Mouse (Mus musculus) stomach, embryonic 15.5 days (tissue): Measurements from ENCODE around the gene Olfr46. TPM values are rescaled to one million over a fixed set of nuclear protein-coding genes. Genes with fewer than 3 reads are reported as not detected.
"Not testable (repeated sequence)": the region's sequence is repeated elsewhere in the genome, so short reads cannot be mapped to it uniquely, and the experiment has no call there.

Experiments
- ATAC-seq: fragments of 200-750 bp; cut with Nextera tagmentation; 2 replicates; pipeline ENCODE4 v1.8.0; 2017; ENCODE audit warnings: low read depth, moderate number of reproducible peaks, moderate TSS enrichment; ENCODE audit not compliant: insufficient read depth, low FRiP score
- H3K27ac ChIP-seq: fragments of 300-500 bp; sonication (generic); 2 replicates; pipeline ENCODE4 v1.5.1; 2015; ENCODE audit warnings: mild to moderate bottlenecking, inconsistent platforms
- H3K27me3 ChIP-seq: fragments of 300-500 bp; sonication (generic); replicated peaks from 2 replicates; pipeline ENCODE4 v1.6.1; 2015; ENCODE audit warnings: inconsistent platforms
- H3K36me3 ChIP-seq: fragments of 300-500 bp; sonication (generic); 2 replicates; pipeline ENCODE4 v1.6.1; 2015; ENCODE audit warnings: inconsistent platforms
- H3K4me1 ChIP-seq: fragments of 300-500 bp; sonication (generic); 2 replicates; pipeline ENCODE4 v1.6.1; 2015; ENCODE audit warnings: inconsistent platforms
- H3K4me2 ChIP-seq: fragments of 300-500 bp; sonication (generic); 2 replicates; pipeline ENCODE4 v1.6.1; 2015; ENCODE audit warnings: mild to moderate bottlenecking, inconsistent platforms
- H3K4me3 ChIP-seq: fragments of 300-500 bp; sonication (generic); replicated peaks from 2 replicates; pipeline ENCODE4 v1.5.1; 2015; ENCODE audit warnings: inconsistent platforms
- H3K9ac ChIP-seq: fragments of 300-500 bp; sonication (generic); 2 replicates; pipeline ENCODE4 v1.6.1; 2015; ENCODE audit warnings: inconsistent platforms
- H3K9me3 ChIP-seq: fragments of 300-500 bp; sonication (generic); 2 replicates; pipeline ENCODE4 v1.6.1; 2016; ENCODE audit warnings: inconsistent platforms
- WGBS: fragments of 180-500 bp; shearing (Covaris S2); methylation state at CpG from one replicate; pipeline ENCODE4 v1.1.7; 2015; 5-methylcytosine and 5-hydroxymethylcytosine counted together
- polyA plus RNA-seq: library from polyadenylated mRNA; unstranded; fragments of >200 nt; fragmentation: Nextera tagmentation; extraction: Ambion mirVana; gene quantifications from 2 replicates; pipeline ENCODE4 v1.2.1, GENCODE M21; 2015

Olfr46 gene
- polyA plus RNA-seq = not detected in 2 replicates

- H3K4me1 ChIP-seq = not testable (repeated sequence)
These were observed at the start of gene Olfr46 for GRCm38 (mm10) chr7:140600969-140601368. TSS of gene Olfr46 (plus strand) at chr7:140601269.

GRCm38 (mm10) chr7:140567586-140567985, 33.5 kb upstream of the Olfr46 start, which contains the start of gene Olfr538:
TSS of gene Olfr538 (plus strand) at chr7:140567886.
- Histone ChIP-seq H3K4me3 (no peak within 1 kb of the TSS), H3K27ac (no peak within 1 kb of the TSS), H3K4me2 (no peak within 1 kb of the TSS), H3K9me3 (no peaks in the 10 kb centered on the region), H3K9ac (no peak within 1 kb of the TSS), H3K36me3 (no peaks in the 10 kb centered on the region), H3K4me1 (no peaks in the 10 kb centered on the region), H3K27me3 (no peaks in the 10 kb centered on the region)
- 68% methylated on average over 3 of the region's 3 CpGs for WGBS
- no peak for ATAC-seq

More at GRCm38 (mm10) chr7:140600969-140601368, at the start of gene Olfr46:
- not testable (repeated sequence) for ATAC-seq, H3K4me2 ChIP-seq, H3K9me3 ChIP-seq, H3K4me3 ChIP-seq, H3K27me3 ChIP-seq, H3K27ac ChIP-seq, H3K9ac ChIP-seq, H3K36me3 ChIP-seq
- 72% methylated on average over 2 of the region's 2 CpGs for WGBS

GRCm38 (mm10) chr7:140628670-140629069, 27.6 kb downstream of the Olfr46 start, which contains the start of gene Olfr61:
TSS of gene Olfr61 (plus strand) at chr7:140628970.
- H3K9ac ChIP-seq, H3K4me1 ChIP-seq, H3K27ac ChIP-seq, H3K36me3 ChIP-seq, ATAC-seq, H3K9me3 ChIP-seq, H3K4me3 ChIP-seq, H3K4me2 ChIP-seq, H3K27me3 ChIP-seq: not testable (repeated sequence)
- WGBS = 78% methylated on average over 3 of the region's 3 CpGs

GRCm38 (mm10) chr7:140630559-140630958, 29.5 kb downstream of the Olfr46 start:
- Histone ChIP-seq H3K27me3 (no peaks in the 10 kb centered on the region), H3K4me2 (no peak overlapping the region), H3K27ac (no peak overlapping the region), H3K4me3 (no peak overlapping the region), H3K9me3 (no peaks in the 10 kb centered on the region), H3K9ac (no peak overlapping the region), H3K36me3 (no peaks in the 10 kb centered on the region), H3K4me1 (no peaks in the 10 kb centered on the region)
- no peak for ATAC-seq
- 72% methylated on average over 1 of the region's 1 CpGs for WGBS

GRCm38 (mm10) chr7:140646152-140646551, 45.1 kb downstream of the Olfr46 start, which contains the start of gene Olfr53:
TSS of gene Olfr53 (plus strand) at chr7:140646452.
- no peak within 1 kb of the TSS for H3K4me3 ChIP-seq
- H3K4me2 ChIP-seq = no peak within 1 kb of the TSS
- no peaks in the 10 kb centered on the region for H3K9me3 ChIP-seq
- ATAC-seq = no peak
- no peaks in the 10 kb centered on the region for H3K4me1 ChIP-seq
- WGBS = 76% methylated on average over 1 of the region's 1 CpGs
- H3K9ac ChIP-seq = no peak within 1 kb of the TSS
- H3K27me3 ChIP-seq = no peaks in the 10 kb centered on the region
- H3K27ac ChIP-seq = no peak within 1 kb of the TSS
- H3K36me3 ChIP-seq = no peaks in the 10 kb centered on the region

GRCm38 (mm10) chr7:140659630-140660029, 58.6 kb downstream of the Olfr46 start, which contains the start of gene Olfr539:
TSS of gene Olfr539 (plus strand) at chr7:140659930.
- no peak within 1 kb of the TSS for H3K4me3 ChIP-seq
- no peak within 1 kb of the TSS for H3K4me2 ChIP-seq
- no peak for ATAC-seq
- no peaks in the 10 kb centered on the region for H3K36me3 ChIP-seq
- 74% methylated on average over 4 of the region's 4 CpGs for WGBS
- no peak within 1 kb of the TSS for H3K9ac ChIP-seq
- H3K4me1 ChIP-seq = no peaks in the 10 kb centered on the region
- H3K27me3 ChIP-seq = no peaks in the 10 kb centered on the region
- no peak within 1 kb of the TSS for H3K27ac ChIP-seq
- no peaks in the 10 kb centered on the region for H3K9me3 ChIP-seq

Other genes starting within 250 kb of the Olfr46 start
- not detected in 2 replicates for gene Olfr60, start 239.6 kb upstream of the Olfr46 start, polyA plus RNA-seq
- not detected in 2 replicates for gene Olfr530, start 224.9 kb upstream of the Olfr46 start, polyA plus RNA-seq
- not detected in 2 replicates for gene Olfr531, start 198.4 kb upstream of the Olfr46 start, polyA plus RNA-seq
- gene Olfr532, start 179.6 kb upstream of the Olfr46 start, polyA plus RNA-seq = not detected in 2 replicates
- not detected in 2 replicates for gene Olfr533, start 137.9 kb upstream of the Olfr46 start, polyA plus RNA-seq
- gene Olfr535, start 117.1 kb upstream of the Olfr46 start, polyA plus RNA-seq = not detected in 2 replicates
- not detected in 2 replicates for gene Olfr536, start 93.9 kb upstream of the Olfr46 start, polyA plus RNA-seq
- not detected in 2 replicates for gene Olfr538, start 33.4 kb upstream of the Olfr46 start, polyA plus RNA-seq
- gene Olfr61, start 27.7 kb downstream of the Olfr46 start, polyA plus RNA-seq = not detected in 2 replicates
- not detected in 2 replicates for gene Olfr53, start 45.2 kb downstream of the Olfr46 start, polyA plus RNA-seq
- gene Olfr539, start 58.7 kb downstream of the Olfr46 start, polyA plus RNA-seq = 0.01 TPM in 2 replicates
- not detected in 2 replicates for gene Olfr45, start 80.7 kb downstream of the Olfr46 start, polyA plus RNA-seq
- gene Olfr541, start 96.0 kb downstream of the Olfr46 start, polyA plus RNA-seq = not detected in 2 replicates
- 0.18 TPM in 1 of 2 replicates, not detected in the other for gene Cyp2e1, start 162.5 kb downstream of the Olfr46 start, polyA plus RNA-seq
- 0.23 and 0.30 TPM in 2 replicates for gene Syce1, start 186.6 kb downstream of the Olfr46 start, polyA plus RNA-seq
- gene Zfp941, start 220.9 kb downstream of the Olfr46 start, polyA plus RNA-seq = 1.5 and 1.7 TPM in 2 replicates
- 13.9 and 23.4 TPM in 2 replicates for gene Urah, start 233.7 kb downstream of the Olfr46 start, polyA plus RNA-seq
- gene Scgb1c1, start 244.3 kb downstream of the Olfr46 start, polyA plus RNA-seq = not detected in 2 replicates
- gene Odf3, start 246.5 kb downstream of the Olfr46 start, polyA plus RNA-seq = 0.17 TPM in 1 of 2 replicates, not detected in the other